Mouse (Mus musculus): ENCODE results near the gene Acap2.

Acap2 gene

DNA sequence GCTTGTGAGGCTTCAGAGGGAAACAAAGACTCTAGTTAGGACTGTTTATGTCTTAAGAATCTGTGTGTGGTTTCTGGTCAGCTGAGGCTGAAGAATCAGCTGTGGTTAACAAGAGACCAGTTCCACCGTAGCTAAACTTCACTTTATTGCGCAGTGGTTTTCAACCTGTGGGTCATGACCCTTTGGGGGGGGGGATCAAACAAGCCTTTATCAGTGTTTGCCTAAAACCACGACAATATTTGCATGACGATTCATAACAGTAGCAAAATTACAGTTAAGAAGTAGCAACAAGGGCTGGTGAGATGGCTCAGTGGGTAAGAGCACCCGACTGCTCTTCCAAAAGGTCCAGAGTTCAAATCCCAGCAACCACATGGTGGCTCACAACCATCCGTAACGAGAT, 4.7 kb upstream of the Acap2 start:
- DNase-seq (ENCODE audit: low spot score in 2 of 2): peak in 1 of 2 experiments; percentile 10

DNA sequence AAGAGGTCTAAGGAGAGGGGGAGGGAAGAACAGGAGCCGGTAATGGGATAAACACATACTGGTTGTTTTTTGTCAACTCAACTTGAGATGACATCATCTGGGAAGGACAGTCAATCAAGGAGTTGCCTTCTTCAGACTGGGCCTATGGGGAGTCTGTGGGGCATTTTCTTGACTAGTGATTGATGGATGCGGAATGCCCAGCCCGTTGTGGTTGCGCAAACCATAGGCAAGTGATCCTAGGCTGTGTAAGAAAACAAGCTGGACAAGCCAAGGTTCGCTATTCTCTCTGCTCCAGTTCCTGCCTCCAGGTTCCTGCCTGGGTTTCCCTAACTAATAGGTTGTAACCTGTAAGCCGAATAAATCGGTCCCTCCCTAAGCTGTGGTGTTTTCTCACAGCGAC, 4.1 kb upstream of the Acap2 start:
- DNase-seq (ENCODE audit: low spot score in 2 of 2): peak; percentile 13 to 18

DNA sequence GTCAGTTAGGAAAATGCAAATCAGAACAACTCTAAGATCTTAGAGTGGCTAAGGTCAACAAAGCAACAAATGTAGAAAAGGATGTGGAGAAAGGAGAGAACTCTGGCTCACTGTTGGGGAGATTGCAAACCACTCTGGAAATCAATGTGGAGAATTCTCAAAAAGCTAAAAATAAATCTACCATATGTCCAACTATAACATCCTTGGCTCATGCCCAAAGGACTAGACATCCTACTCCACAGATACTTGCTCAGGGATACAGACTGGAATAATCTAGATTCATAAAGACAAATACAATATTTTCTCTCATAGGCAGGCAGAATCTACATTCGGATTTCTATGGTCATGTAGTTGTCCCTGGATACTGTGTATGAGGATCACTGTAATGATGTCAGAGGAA, 3.2 kb upstream of the Acap2 start:
- peak; percentile 12 to 25 for DNase-seq (ENCODE audit: low spot score in 2 of 2)

DNA sequence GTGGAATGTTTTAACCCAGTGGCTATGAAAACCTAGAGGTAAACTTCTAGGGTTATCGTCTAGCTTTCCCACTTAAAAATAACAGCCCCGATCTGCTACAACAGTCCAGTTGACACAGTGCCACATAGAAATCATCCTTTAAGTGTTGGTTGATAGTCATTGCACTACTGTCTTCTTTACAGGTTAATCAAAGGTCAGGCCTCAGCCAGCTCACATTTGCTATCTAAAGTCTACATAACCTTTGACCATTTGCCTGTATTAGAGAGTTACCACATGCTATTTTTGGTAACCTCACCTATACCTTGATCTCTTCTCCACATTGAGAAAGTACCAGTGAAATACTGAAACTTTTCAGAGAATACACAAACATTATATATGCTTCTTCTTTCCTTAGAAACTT, 659 bp upstream of the Acap2 start:
- peak in 1 of 2 experiments; percentile 19 for DNase-seq (ENCODE audit: low spot score in 2 of 2)

DNA sequence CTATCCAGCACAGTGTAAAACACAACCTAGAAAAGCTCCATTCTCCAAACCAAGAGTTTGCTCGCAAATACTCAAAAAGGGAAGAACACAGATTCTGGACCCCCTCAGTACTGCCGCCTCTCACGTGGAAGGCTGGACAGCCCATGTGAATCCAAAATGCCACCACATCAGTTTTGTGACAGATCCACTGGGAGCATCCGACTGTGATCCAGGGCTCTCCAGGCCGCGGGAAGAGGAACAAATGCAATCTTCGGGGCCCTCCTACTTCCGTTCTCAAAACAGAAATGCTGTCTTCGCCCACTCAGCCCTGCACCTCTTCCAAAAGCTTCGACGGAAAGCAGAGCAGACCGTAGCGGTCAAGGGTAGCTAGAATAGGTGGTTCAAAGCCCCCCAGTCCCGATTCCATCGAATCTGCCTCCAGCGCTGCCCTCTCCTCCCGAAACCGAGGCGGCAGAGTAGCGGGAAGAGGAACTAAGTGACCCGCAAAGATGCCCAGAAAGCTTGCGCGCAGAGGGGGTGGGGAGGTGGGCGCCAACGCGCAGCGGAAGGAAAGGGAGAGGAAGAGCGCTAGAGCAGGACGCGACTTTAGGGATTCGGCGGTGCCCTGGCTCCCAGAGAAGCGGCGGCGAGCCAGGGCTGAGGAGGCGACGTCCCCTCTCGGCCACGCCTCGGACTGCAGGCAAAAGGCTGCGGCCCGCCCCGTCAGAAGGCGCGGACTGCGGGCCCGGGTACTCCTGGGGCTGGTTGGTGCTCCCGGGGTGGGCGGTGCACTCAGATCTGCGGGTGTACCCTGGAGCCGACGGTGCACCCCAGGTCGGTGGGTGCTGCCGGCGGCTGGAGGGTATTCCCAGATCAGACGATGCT, 887 bp downstream of the Acap2 start:
- peak; percentile 69 to 75 for DNase-seq (ENCODE audit: low spot score in 2 of 2)

DNA sequence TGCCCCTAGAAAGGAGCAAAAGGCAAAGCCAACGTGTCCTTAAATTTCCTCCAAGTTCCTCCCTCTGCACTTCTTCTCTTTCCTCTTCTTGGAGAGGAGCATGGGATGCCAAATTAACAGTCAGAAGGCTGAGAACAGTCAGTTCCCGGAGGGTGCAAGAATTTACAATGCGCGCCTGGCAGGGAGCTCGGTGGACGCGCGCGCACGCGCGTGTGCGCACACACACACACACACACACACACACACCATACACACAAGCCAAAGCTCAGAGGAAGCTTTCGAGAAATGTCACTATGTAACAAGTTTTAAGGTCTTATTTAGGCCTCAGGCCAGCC, 1.5 kb downstream of the Acap2 start:
- DNase-seq (ENCODE audit: low spot score in 2 of 2): peak; percentile 69 to 78

DNA sequence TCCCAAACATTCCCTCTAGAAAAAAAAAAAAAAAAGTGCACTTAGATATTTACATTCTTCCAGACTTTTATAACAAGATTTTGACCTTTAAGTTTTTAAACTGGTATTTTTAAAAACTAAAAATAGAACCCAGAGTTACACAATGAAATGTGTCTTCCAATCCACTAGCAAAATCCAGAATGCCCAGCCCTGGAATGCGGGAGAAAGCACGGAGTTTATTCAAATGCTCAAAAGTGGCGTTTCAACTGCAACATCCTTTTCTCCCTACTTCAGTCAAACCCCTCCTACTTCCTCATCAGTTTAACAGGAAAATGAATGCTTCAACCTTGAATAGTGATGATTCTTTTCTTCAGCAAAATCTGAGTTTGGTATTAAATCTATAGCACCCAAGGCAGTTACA, 4.1 kb downstream of the Acap2 start:
- DNase-seq (ENCODE audit: low spot score in 2 of 2): no peak

DNA sequence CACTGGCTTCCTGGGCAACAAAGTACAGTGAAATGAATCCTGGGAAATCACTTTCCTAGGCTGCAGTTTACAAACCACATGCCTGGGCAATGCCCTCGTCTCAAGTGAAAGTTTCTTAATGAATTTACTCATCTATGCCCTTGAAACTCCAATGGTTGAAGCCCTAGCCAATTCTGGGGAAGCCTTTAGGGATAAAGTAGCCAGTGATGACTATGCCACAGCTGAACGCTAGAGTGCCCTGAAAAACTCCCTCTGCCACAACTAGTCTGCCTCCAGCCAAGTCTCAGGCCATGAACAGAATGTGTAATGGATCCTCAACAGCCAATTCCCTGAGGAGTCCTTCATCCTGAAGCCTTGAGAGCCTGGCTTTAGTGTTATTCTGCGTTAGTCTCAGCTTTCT, 8.5 kb downstream of the Acap2 start:
- peak in 1 of 2 experiments; percentile 42 for DNase-seq (ENCODE audit: low spot score in 2 of 2)

DNA sequence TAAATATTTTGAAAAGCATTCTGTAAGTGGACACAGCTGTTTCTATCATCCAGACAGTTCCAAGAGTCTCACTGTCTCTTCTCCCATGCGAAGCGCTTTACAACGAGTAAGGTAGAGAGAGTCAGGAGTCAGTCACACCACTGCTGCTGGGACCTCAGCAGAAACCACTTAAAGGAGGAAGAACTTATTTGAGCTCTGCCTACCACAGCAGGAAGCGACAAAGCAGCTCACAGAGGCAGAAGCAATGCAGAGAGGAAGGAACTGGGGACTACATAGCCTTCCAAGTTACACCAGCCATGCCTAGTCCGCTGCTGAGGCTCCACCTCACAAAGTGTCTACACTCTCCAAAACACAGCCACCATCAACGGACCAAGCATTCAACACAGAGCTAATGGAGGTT, 9.2 kb downstream of the Acap2 start:
- DNase-seq (ENCODE audit: low spot score in 2 of 2): peak in 1 of 2 experiments; percentile 40

DNA sequence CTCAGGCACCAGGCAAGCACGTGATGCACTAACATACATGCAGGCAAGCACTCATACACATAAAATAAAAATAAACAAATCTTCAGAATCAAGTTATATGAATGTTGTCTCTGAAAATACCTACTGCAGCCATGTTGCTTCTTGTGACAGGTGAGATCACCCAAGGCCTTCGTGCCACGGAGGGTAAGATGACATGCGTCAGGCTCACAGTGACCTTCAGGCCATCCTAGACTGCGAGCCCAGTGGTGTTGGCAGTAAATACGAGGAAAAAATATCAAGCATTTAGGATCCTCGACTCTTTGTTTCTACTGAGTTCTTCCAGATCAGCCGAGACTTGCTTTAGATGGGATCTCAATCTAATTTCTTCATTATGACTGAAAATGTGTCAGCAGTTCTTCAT, 10.6 kb downstream of the Acap2 start:
- no peak for DNase-seq (ENCODE audit: low spot score in 2 of 2)

DNA sequence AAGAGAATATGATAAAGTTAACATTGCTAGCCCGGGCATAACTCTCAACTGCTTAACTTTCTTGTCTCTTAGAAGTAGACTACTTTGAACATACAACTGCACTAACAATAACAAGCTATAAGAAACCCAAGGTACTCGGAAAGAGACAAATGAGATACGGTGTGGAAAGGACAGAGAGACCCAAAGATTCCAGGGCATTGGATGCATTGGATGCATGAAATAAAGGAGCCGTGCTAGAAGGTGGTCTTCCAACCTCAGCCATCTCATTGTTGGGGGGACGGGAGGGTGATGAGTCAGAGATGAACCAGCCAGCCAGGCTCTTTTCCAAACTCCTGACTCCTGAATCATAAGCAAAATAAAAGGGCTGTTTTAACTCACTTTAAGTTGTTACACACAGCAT, 11.8 kb downstream of the Acap2 start:
- no peak for DNase-seq (ENCODE audit: low spot score in 2 of 2)

DNA sequence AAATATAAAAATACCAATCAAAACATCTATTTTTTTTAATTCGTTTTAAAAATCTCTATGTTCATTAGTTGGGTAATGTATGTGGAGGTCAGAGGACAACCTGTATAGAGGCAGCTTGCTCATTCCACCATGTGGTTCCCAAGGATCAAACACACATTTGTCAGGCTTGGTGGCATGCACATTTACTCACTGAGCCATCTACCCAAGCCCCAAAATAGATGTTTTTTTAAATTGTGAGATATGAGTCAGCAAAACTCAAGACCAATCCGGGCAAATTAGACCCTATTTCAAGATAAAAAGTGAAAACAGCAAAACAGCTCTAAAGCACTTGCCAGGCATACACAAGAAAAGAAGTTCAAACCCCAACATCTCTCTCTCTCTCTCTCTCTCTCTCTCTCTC, 12.2 kb downstream of the Acap2 start:
- no peak for DNase-seq (ENCODE audit: low spot score in 2 of 2)

DNA sequence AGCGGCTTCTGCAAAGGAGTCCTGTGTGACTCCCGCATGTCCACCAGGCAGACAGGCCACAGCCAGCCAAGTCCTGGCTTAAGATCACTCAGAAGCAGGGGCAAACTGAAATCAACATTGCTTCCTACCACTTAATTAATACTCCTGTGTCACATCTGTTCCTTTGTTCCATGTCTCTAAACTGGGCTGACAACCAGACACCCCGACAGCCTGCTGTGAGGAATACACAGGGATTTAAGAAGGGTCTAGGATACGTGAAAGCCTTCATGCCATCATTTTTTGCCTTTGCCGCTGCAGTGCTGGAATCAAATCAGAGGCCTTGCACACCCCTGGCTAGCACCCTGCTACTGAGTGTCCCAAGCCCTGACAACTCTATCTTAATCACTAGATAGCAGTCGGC, 12.8 kb downstream of the Acap2 start:
- DNase-seq (ENCODE audit: low spot score in 2 of 2): no peak

DNA sequence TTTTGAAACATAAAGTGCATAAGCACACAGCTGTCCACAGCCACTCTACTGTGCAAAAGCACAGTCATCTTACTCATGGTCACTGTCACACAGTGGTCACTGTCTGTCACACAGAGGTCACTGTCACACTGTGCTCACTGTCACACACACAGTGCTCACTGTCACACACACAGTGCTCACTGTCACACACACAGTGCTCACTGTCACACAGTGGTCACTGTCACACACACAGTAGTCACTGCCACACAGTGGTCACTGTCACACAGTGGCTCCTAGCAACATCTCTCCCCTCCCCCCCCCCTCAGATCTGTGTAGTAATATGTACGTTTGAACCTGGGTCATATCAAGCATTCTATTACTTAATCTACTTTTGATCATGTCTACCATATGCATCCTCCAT, 13.9 kb downstream of the Acap2 start:
- DNase-seq (ENCODE audit: low spot score in 2 of 2): no peak

DNA sequence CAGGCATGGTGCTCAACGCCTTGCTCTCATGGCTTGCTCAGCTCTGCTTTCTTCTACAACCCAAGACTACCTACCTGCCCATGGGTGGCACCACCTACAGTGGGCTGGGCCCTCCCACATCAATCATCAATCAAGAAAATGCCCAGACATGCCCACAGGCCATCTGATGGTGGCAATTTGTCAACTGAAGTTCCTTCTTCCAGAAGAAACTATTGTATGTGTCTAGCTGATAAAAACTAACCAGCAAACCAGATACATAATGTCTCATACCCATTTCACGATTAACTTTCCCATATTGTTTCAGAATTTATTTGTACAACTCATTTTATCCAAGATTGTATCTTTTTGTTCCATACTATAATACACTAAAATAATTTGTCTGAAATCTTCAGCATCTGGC, 15.3 kb downstream of the Acap2 start:
- DNase-seq (ENCODE audit: low spot score in 2 of 2): no peak

DNA sequence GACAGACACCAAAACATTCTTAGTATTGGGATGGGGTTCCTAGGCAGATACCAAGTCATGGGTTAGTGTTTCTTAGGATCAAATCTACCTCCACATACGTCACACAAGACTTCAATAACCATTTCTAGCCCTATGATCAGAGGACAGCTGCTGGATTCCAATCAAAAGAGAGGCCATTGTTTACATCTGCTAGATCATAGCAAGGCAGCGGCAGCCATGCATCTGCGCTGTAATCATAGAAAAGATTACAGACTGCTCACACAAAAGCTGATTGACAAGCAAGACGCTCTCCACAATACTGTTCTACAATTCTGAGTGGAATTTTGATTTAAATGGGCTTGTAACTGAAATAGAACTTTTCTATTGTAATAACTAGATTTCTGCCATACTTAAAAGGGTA, 16.3 kb downstream of the Acap2 start:
- no peak for DNase-seq (ENCODE audit: low spot score in 2 of 2)

DNA sequence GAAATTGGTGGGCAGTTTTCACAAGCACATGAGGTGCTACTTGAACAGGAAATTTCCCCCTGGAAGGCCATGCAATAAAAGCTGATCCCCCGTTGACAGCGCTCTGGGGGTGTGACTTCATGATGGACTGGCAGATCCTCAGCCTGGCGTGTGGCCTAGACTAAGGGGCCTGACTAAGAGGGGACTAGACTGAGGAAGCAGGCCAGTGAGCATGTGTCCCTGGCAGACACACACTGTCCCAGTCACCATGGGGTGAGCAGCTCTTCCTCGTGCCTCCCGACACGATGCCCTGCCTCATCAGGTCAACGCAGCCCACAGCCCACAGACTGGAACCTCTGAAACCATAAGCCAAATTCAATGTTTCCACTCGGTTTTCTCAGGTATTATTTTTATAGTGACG, 18.5 kb downstream of the Acap2 start:
- DNase-seq (ENCODE audit: low spot score in 2 of 2): peak in 1 of 2 experiments; percentile 45

DNA sequence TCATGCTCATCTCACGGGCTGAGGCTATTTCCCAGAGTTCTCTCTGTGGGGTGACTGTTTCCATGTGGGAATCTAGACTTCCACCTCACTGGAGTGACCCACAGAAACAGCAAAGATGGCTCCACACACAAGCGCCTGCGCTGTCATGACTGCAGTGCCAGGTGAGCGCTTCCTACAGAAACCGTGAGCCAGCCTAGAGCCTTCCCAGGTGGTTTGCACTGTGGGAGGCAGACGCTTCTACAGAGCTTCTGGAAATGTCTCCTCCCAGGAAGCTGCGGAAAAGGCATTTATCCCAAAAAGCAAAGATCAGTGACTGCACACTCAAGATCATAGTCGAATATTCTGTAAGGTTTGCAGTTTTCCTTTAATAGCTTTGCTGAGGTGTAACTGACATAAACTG, 20.2 kb downstream of the Acap2 start:
- DNase-seq (ENCODE audit: low spot score in 2 of 2): no peak

DNA sequence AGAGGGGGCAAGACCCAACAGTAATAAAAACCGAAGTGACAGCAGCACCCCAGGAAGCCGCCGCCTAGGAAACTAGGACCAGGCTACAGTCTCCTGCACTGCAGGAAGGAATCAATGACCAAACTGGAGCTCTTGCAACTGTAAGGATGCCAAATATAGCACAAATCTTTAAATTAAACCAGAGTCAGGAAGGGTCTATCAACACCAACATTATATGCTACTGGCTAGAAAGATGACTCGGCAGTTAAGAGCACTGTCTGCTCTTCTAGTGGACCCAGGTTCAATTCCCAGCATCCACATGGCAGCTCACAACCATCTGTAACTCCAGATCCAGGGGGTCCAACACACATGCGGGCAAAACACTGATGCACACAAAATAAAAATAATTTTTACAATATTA, 21.7 kb downstream of the Acap2 start:
- no peak for DNase-seq (ENCODE audit: low spot score in 2 of 2)

DNA sequence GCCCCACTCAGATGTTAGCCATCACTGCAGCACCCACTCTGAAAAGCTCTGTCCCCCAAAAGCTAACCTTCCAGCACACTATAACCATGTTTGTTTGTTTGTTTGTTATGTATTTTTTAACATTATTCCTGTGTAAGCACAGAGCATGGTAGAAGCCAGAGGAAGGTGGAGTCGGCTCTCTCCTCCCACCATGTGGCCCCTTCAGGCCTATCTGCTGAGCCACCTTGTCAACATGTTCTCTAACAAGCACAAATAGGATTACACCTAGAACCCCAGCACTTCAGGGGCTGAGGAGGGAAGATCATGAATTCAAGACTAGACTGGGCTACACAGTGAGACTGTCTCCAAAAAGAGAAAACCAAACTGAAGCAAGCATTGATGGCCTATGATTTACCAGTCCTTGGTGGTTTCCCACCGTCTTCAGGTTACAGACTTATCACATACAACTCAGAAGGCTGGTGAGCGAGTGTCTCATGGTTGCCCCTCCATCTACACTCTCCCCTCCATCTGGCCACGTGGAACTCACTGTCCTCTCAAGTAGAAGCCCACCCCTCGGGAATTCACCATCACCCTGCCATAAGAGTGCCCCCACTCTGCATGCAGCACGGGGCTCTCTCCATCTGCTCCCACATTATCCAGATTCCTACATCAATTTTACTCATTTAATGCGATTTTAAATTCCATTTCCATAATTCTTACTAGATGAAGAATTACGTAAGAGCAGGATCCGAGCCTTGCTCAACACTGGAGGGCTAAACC, 26.0 kb downstream of the Acap2 start:
- no peak for DNase-seq (ENCODE audit: low spot score in 2 of 2)

DNA sequence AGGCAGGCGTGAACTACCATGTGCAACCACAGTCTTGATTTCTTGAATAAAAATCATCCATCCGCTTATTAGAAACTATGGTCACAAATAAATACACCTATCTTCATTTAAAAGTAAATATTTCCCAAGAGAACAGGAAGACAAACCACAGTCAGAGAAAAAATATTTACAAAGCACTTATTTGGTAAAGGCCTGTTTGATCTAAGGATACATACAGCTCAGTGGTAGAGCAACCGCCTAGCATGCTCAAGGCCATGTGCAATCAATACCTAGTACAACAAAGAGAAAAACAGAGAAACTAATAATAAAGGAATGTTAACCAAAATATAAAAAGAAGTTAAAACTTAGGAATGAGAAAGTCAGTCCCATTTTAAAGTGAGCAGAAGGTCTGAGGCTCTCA, 28.8 kb downstream of the Acap2 start:
- no peak for DNase-seq (ENCODE audit: low spot score in 2 of 2)

DNA sequence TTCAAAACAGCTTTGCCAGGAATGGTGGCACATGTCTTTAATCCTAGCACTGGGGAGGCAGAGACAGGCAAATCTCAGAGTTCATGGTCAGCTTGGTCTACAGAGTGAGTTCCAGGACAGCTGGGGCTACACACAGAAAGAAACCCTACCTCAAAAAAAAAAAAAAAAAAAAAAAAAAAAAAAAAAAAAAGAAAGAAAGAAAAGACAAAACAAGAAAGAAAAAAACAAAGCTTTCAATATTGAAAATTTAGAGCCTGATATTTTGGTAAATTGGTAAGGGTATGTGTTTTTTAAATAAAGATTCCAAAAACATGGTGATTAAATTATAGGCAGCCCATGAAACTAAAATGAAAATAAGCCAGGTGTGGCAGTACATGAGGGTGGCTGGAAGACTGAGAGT, 29.6 kb downstream of the Acap2 start:
- DNase-seq (ENCODE audit: low spot score in 2 of 2): no peak

DNA sequence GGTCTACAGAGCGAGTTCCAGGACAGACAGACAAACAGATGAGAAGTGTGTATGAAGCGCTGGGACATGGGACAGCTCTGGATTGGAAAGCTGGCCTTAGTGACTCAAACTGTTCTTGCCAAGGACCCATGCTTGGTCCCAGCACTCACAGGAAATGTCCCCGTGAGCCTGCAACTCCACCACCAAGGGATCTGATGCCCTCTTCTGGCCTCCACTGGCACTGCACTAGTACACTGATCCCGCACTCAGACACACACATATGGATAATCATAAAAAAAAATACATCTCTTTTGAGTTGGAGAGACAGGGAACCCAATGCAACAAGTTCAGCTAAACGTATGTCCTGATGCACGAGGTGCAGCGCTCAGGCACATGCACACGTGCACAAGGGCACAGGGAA, 30.7 kb downstream of the Acap2 start:
- no peak for DNase-seq (ENCODE audit: low spot score in 2 of 2)
